Mouse (Mus musculus): ENCODE data around the gene Prmt2. TPM values are rescaled to one million over a fixed set of nuclear protein-coding genes. Genes with fewer than 3 reads are reported as not detected.

The Prmt2 gene
- 7.5 and 9.9 TPM in 2 replicates for polyA plus RNA-seq (2015; fragmentation: Nextera tagmentation; extraction: Ambion mirVana)

GRCm38 (mm10) chr10:76237341-76238225 is at the start of gene Prmt2:
TSS of gene Prmt2 (minus strand) at chr10:76237865.

GRCm38 (mm10) chr10:76253536-76253935 is 15.9 kb upstream of the Prmt2 start, which contains the start of gene S100b:
TSS of gene S100b (plus strand) at chr10:76253853.

MicroRNAs encoded within 50 kb of the gene (microRNA counts, 519-probe panel; counts per million panel counts)
- 88.3 counts per million for microRNA mmu-miR-678

Other genes with a start within 250 kb of the Prmt2 start
- gene Zfp280b, start 205.2 kb downstream of the Prmt2 start, polyA plus RNA-seq (2015; fragmentation: Nextera tagmentation; extraction: Ambion mirVana), result 4.9 and 5.5 TPM in 2 replicates
- not detected in 2 replicates for gene Slc5a4b, start 126.9 kb downstream of the Prmt2 start, polyA plus RNA-seq (2015; fragmentation: Nextera tagmentation; extraction: Ambion mirVana)
- not detected in 2 replicates for gene Slc5a4a, start 90.4 kb downstream of the Prmt2 start, polyA plus RNA-seq (2015; fragmentation: Nextera tagmentation; extraction: Ambion mirVana)
- 0.22 and 0.24 TPM in 2 replicates for gene S100b, start 16.0 kb upstream of the Prmt2 start, polyA plus RNA-seq (2015; fragmentation: Nextera tagmentation; extraction: Ambion mirVana)
- gene Dip2a, start 107.4 kb upstream of the Prmt2 start, polyA plus RNA-seq (2015; fragmentation: Nextera tagmentation; extraction: Ambion mirVana), result 2.1 and 2.7 TPM in 2 replicates
- not detected in 2 replicates for gene AC141477.1, start 202.6 kb upstream of the Prmt2 start, polyA plus RNA-seq (2015; fragmentation: Nextera tagmentation; extraction: Ambion mirVana)
- 12.8 and 14.6 TPM in 2 replicates for gene Pcnt, start 204.9 kb upstream of the Prmt2 start, polyA plus RNA-seq (2015; fragmentation: Nextera tagmentation; extraction: Ambion mirVana)
- gene 2610028H24Rik, start 211.2 kb upstream of the Prmt2 start, polyA plus RNA-seq (2015; fragmentation: Nextera tagmentation; extraction: Ambion mirVana), result not detected in 2 replicates
- 41.6 and 43.6 TPM in 2 replicates for gene Mcm3ap, start 231.1 kb upstream of the Prmt2 start, polyA plus RNA-seq (2015; fragmentation: Nextera tagmentation; extraction: Ambion mirVana)
- gene Ybey, start 231.2 kb upstream of the Prmt2 start, polyA plus RNA-seq (2015; fragmentation: Nextera tagmentation; extraction: Ambion mirVana), result 3.9 and 4.5 TPM in 2 replicates

Measured in spleen, postnatal 0 days (tissue).